Mouse (Mus musculus): ENCODE data around the gene Izumo1r. TPM values are rescaled to one million over a fixed set of nuclear protein-coding genes. Genes with fewer than 3 reads are reported as not detected.

Izumo1r gene
- polyA plus RNA-seq, 1 experiment from 2014 or later, result not detected

- no peaks in the 10 kb centered on the region for H3K36me3 ChIP-seq
- WGBS, result 4% methylated on average over 1 of the region's 1 CpGs
- no peak overlapping the region for H3K4me2 ChIP-seq
- no peaks in the 10 kb centered on the region for H3K4me1 ChIP-seq (replicated peaks)
- no peaks in the 10 kb centered on the region for H3K9me3 ChIP-seq
- H3K4me3 ChIP-seq (replicated peaks), result no peak overlapping the region
- no peak overlapping the region for H3K27ac ChIP-seq
- ATAC-seq (ENCODE audit: insufficient number of reproducible peaks, insufficient read depth, low FRiP score, low TSS enrichment, low read depth), result no peak
- no peak overlapping the region for H3K9ac ChIP-seq (replicated peaks)
- no peaks in the 10 kb centered on the region for H3K27me3 ChIP-seq
Measured at GRCm38 (mm10) chr9:14926593-14926992, 22.8 kb upstream of the Izumo1r start.

- Histone ChIP-seq H3K4me3 (replicated peaks) (no peak overlapping the region), H3K9me3 (no peaks in the 10 kb centered on the region), H3K27me3 (no peaks in the 10 kb centered on the region), H3K9ac (replicated peaks) (no peak overlapping the region), H3K4me1 (replicated peaks) (no peaks in the 10 kb centered on the region), H3K36me3 (no peaks in the 10 kb centered on the region), H3K4me2 (no peak overlapping the region), H3K27ac (no peak overlapping the region)
- WGBS, result 76% methylated on average over 4 of the region's 4 CpGs
- no peak for ATAC-seq (ENCODE audit: insufficient number of reproducible peaks, insufficient read depth, low FRiP score, low TSS enrichment, low read depth)
Measured at GRCm38 (mm10) chr9:14923625-14924024, 19.9 kb upstream of the Izumo1r start.

GRCm38 (mm10) chr9:14921971-14922560 is 18.3 kb upstream of the Izumo1r start:
- Histone ChIP-seq H3K4me3 (replicated peaks) (no peak overlapping the region), H3K36me3 (no peaks in the 10 kb centered on the region), H3K4me2 (no peak overlapping the region), H3K27me3 (no peaks in the 10 kb centered on the region), H3K27ac (no peak overlapping the region), H3K9me3 (no peaks in the 10 kb centered on the region), H3K9ac (replicated peaks) (no peak overlapping the region), H3K4me1 (replicated peaks) (no peaks in the 10 kb centered on the region)
- 41% methylated on average over 1 of the region's 1 CpGs for WGBS
- no peak for ATAC-seq (ENCODE audit: insufficient number of reproducible peaks, insufficient read depth, low FRiP score, low TSS enrichment, low read depth)

GRCm38 (mm10) chr9:14921254-14921653 is 17.5 kb upstream of the Izumo1r start:
- ATAC-seq (ENCODE audit: insufficient number of reproducible peaks, insufficient read depth, low FRiP score, low TSS enrichment, low read depth), result no peak
- no peak overlapping the region for H3K27ac ChIP-seq

GRCm38 (mm10) chr9:14920608-14921007 is 16.9 kb upstream of the Izumo1r start:
- 75% methylated on average over 4 of the region's 4 CpGs for WGBS
- Histone ChIP-seq H3K27ac (no peak overlapping the region), H3K9ac (replicated peaks) (no peak overlapping the region), H3K4me1 (replicated peaks) (no peaks in the 10 kb centered on the region), H3K36me3 (no peaks in the 10 kb centered on the region), H3K4me3 (replicated peaks) (no peak overlapping the region), H3K27me3 (no peaks in the 10 kb centered on the region), H3K9me3 (no peaks in the 10 kb centered on the region), H3K4me2 (no peak overlapping the region)
- ATAC-seq (ENCODE audit: insufficient number of reproducible peaks, insufficient read depth, low FRiP score, low TSS enrichment, low read depth), result no peak

More at GRCm38 (mm10) chr9:14921254-14921653, 17.5 kb upstream of the Izumo1r start:
- no peaks in the 10 kb centered on the region for H3K36me3 ChIP-seq
- no peak overlapping the region for H3K4me3 ChIP-seq (replicated peaks)
- WGBS, result 78% methylated on average over 4 of the region's 4 CpGs
- no peak overlapping the region for H3K4me2 ChIP-seq
- H3K9me3 ChIP-seq, result no peaks in the 10 kb centered on the region
- H3K27me3 ChIP-seq, result no peaks in the 10 kb centered on the region
- no peak overlapping the region for H3K9ac ChIP-seq (replicated peaks)
- no peaks in the 10 kb centered on the region for H3K4me1 ChIP-seq (replicated peaks)

- H3K9me3 ChIP-seq, result no peaks in the 10 kb centered on the region
- no peaks in the 10 kb centered on the region for H3K4me1 ChIP-seq (replicated peaks)
- no peak overlapping the region for H3K27ac ChIP-seq
- no peak overlapping the region for H3K4me3 ChIP-seq (replicated peaks)
- no peak overlapping the region for H3K9ac ChIP-seq (replicated peaks)
- no peaks in the 10 kb centered on the region for H3K36me3 ChIP-seq
- 59% methylated on average over 5 of the region's 5 CpGs for WGBS
- no peak for ATAC-seq (ENCODE audit: insufficient number of reproducible peaks, insufficient read depth, low FRiP score, low TSS enrichment, low read depth)
- no peaks in the 10 kb centered on the region for H3K27me3 ChIP-seq
- no peak overlapping the region for H3K4me2 ChIP-seq
Measured at GRCm38 (mm10) chr9:14918825-14919668, 15.3 kb upstream of the Izumo1r start.

- ATAC-seq (ENCODE audit: insufficient number of reproducible peaks, insufficient read depth, low FRiP score, low TSS enrichment, low read depth), result peak; percentile 71; the same call in 1 of the 2 replicates
- H3K9me3 ChIP-seq, result no peaks in the 10 kb centered on the region
- H3K4me2 ChIP-seq, result no peak overlapping the region
- H3K9ac ChIP-seq (replicated peaks), result no peak overlapping the region
- H3K27ac ChIP-seq, result no peak overlapping the region
- 89% methylated on average over 2 of the region's 2 CpGs for WGBS
- H3K27me3 ChIP-seq, result no peaks in the 10 kb centered on the region
- no peaks in the 10 kb centered on the region for H3K4me1 ChIP-seq (replicated peaks)
- no peaks in the 10 kb centered on the region for H3K36me3 ChIP-seq
- no peak overlapping the region for H3K4me3 ChIP-seq (replicated peaks)
Measured at GRCm38 (mm10) chr9:14917661-14918060, 13.9 kb upstream of the Izumo1r start.

GRCm38 (mm10) chr9:14912037-14912436 is 8.3 kb upstream of the Izumo1r start:
- H3K27ac ChIP-seq, result no peak overlapping the region
- H3K4me3 ChIP-seq (replicated peaks), result no peak overlapping the region
- no peak overlapping the region for H3K4me2 ChIP-seq
- no peaks in the 10 kb centered on the region for H3K9me3 ChIP-seq
- WGBS, result 85% methylated on average over 2 of the region's 2 CpGs
- ATAC-seq (ENCODE audit: insufficient number of reproducible peaks, insufficient read depth, low FRiP score, low TSS enrichment, low read depth), result no peak
- no peaks in the 10 kb centered on the region for H3K27me3 ChIP-seq
- no peaks in the 10 kb centered on the region for H3K36me3 ChIP-seq
- no peak overlapping the region for H3K9ac ChIP-seq (replicated peaks)
- no peaks in the 10 kb centered on the region for H3K4me1 ChIP-seq (replicated peaks)

GRCm38 (mm10) chr9:14909981-14910380 is 6.2 kb upstream of the Izumo1r start:
- no peak overlapping the region for H3K4me3 ChIP-seq (replicated peaks)
- H3K27me3 ChIP-seq, result no peaks in the 10 kb centered on the region
- H3K9ac ChIP-seq (replicated peaks), result no peak overlapping the region
- 55% methylated on average over 5 of the region's 5 CpGs for WGBS
- no peak overlapping the region for H3K27ac ChIP-seq
- H3K9me3 ChIP-seq, result no peaks in the 10 kb centered on the region
- H3K4me1 ChIP-seq (replicated peaks), result peaks cover 8% of the 10 kb centered on the region
- no peaks in the 10 kb centered on the region for H3K36me3 ChIP-seq
- ATAC-seq (ENCODE audit: insufficient number of reproducible peaks, insufficient read depth, low FRiP score, low TSS enrichment, low read depth), result no peak
- H3K4me2 ChIP-seq, result no peak overlapping the region

- 62% methylated on average over 7 of the region's 7 CpGs for WGBS
- no peak overlapping the region for H3K9ac ChIP-seq (replicated peaks)
- H3K4me3 ChIP-seq (replicated peaks), result no peak overlapping the region
- no peaks in the 10 kb centered on the region for H3K36me3 ChIP-seq
- H3K27ac ChIP-seq, result no peak overlapping the region
- H3K4me1 ChIP-seq (replicated peaks), result peaks cover 22% of the 10 kb centered on the region
- no peaks in the 10 kb centered on the region for H3K9me3 ChIP-seq
- no peak for ATAC-seq (ENCODE audit: insufficient number of reproducible peaks, insufficient read depth, low FRiP score, low TSS enrichment, low read depth)
- H3K27me3 ChIP-seq, result no peaks in the 10 kb centered on the region
- no peak overlapping the region for H3K4me2 ChIP-seq
Measured at GRCm38 (mm10) chr9:14907816-14908415, 4.2 kb upstream of the Izumo1r start.

- Histone ChIP-seq H3K36me3 (no peaks in the 10 kb centered on the region), H3K9me3 (no peaks in the 10 kb centered on the region), H3K4me1 (replicated peaks) (peaks cover 22% of the 10 kb centered on the region), H3K4me2 (no peak overlapping the region), H3K27me3 (no peaks in the 10 kb centered on the region), H3K9ac (replicated peaks) (no peak overlapping the region), H3K4me3 (replicated peaks) (no peak overlapping the region), H3K27ac (no peak overlapping the region)
- ATAC-seq (ENCODE audit: insufficient number of reproducible peaks, insufficient read depth, low FRiP score, low TSS enrichment, low read depth), result no peak
- 46% methylated on average over 3 of the region's 3 CpGs for WGBS
Measured at GRCm38 (mm10) chr9:14905956-14906355, 2.2 kb upstream of the Izumo1r start.
